Mouse (Mus musculus) midbrain, postnatal 0 days (tissue): ENCODE results near the gene Htra3. TPM values are rescaled to one million over a fixed set of nuclear protein-coding genes. Genes with fewer than 3 reads are reported as not detected.

ENCODE experiments used
- ATAC-seq: fragments of 200-750 bp; cut with Nextera tagmentation; 2 replicates; pipeline ENCODE4 v1.8.0; 2017; ENCODE audit warnings: moderate number of reproducible peaks, mild to moderate bottlenecking, moderate TSS enrichment, moderate library complexity; ENCODE audit not compliant: low FRiP score
- DNase-seq: peaks from one replicate; pipeline ENCODE4 v3.0.0-alpha.2; 2015; ENCODE audit warnings: low spot score
- H3K27ac ChIP-seq: fragments of 300-500 bp; sonication (generic); 2 replicates; pipeline ENCODE4 v1.5.1; 2014; ENCODE audit warnings: low read depth, mild to moderate bottlenecking, low read length, mixed read lengths
- H3K27me3 ChIP-seq: fragments of 300-500 bp; sonication (generic); 2 replicates; pipeline ENCODE4 v1.6.1; 2014; ENCODE audit warnings: low read length, control low read depth, mixed read lengths; ENCODE audit not compliant: insufficient read depth
- H3K36me3 ChIP-seq: fragments of 300-500 bp; sonication (generic); 2 replicates; pipeline ENCODE4 v1.6.1; 2014; ENCODE audit warnings: low read length, control low read depth, mixed read lengths; ENCODE audit not compliant: insufficient read depth
- H3K4me1 ChIP-seq: fragments of 300-500 bp; sonication (generic); 2 replicates; pipeline ENCODE4 v1.6.1; 2014; ENCODE audit warnings: mild to moderate bottlenecking, control low read depth, antibody characterized with exemption, low read length, mixed read lengths; ENCODE audit not compliant: insufficient read depth
- H3K4me2 ChIP-seq: fragments of 300-500 bp; sonication (generic); 2 replicates; pipeline ENCODE4 v1.6.1; 2014; ENCODE audit warnings: low read depth, mild to moderate bottlenecking, low read length, mixed read lengths; ENCODE audit not compliant: poor library complexity, severe bottlenecking
- H3K4me3 ChIP-seq: fragments of 300-500 bp; sonication (generic); 2 replicates; pipeline ENCODE4 v1.5.1; 2014; ENCODE audit warnings: low read depth, mild to moderate bottlenecking, low read length, moderate library complexity
- H3K9ac ChIP-seq: fragments of 300-500 bp; sonication (generic); replicated peaks from 2 replicates; pipeline ENCODE4 v1.6.1; 2014; ENCODE audit warnings: mild to moderate bottlenecking, low read length, moderate library complexity, mixed read lengths; ENCODE audit not compliant: poor library complexity, severe bottlenecking
- H3K9me3 ChIP-seq: fragments of 300-500 bp; sonication (generic); 2 replicates; pipeline ENCODE4 v1.6.1; 2016; ENCODE audit warnings: low read length, control low read depth
- CTCF ChIP-seq: IDR thresholded peaks from 2 replicates; pipeline ENCODE4 v1.5.1; 2016; ENCODE audit warnings: antibody characterized with exemption, mild to moderate bottlenecking
- WGBS: fragments of 180-500 bp; shearing (Covaris S2); extraction: QIAGEN DNeasy Blood & Tissue Kit; methylation state at CpG from one replicate; pipeline ENCODE4 v1.1.7; 2014; 5-methylcytosine and 5-hydroxymethylcytosine counted together
- polyA plus RNA-seq: library from polyadenylated mRNA; unstranded; fragments of >200 nt; fragmentation: Nextera tagmentation; extraction: Ambion mirVana; gene quantifications from 2 replicates; pipeline ENCODE4 v1.2.1, GENCODE M21; 2015
- total RNA-seq: library from RNA; depleted of rRNA; stranded (reverse); fragments of >200 nt; gene quantifications from 2 replicates; pipeline ENCODE4 v1.2.3, GENCODE M21; 2014

Htra3 gene
- total and polyA plus RNA-seq, 2 experiments from 2014 or later, result 19.9 to 20.9 TPM

DNA sequence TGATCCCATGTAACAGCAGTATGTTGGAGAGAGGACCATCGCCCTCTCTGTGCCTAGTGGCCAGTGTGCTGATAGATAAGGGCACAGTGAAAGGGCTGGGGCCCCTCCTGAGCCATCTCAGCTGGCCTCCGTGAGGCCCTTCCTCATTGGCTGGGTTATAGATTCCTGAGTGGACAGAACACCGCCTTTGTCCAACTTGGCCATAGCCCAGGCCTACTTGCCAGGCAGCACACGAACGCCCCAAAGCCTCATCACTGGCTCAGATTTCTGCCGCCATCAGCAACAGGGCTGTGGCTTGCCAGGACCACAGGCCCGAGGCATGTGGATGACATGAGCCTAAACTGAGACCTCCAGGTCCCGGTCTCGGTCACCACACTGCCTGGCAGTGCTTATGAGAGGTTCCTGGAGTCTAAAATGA, 8.1 kb downstream of the Htra3 start:
- no peaks in the 10 kb centered on the region for H3K27me3 ChIP-seq
- H3K9me3 ChIP-seq, result no peaks in the 10 kb centered on the region
- H3K36me3 ChIP-seq, result no peaks in the 10 kb centered on the region
- H3K4me3 ChIP-seq, result no peak overlapping the region
- no peak overlapping the region for H3K9ac ChIP-seq
- TF ChIP-seq CTCF, result no peak
- H3K4me1 ChIP-seq, result 0 out of 2 replicates have a peak, but pooled peaks cover 6% of the 10 kb centered on the region
- 56% methylated on average over 9 of the region's 9 CpGs for WGBS
- H3K4me2 ChIP-seq, result no peak overlapping the region
- peak; percentile 78 for ATAC-seq
- DNase-seq, result peak; percentile 83
- peak overlapping the region; percentile 32; the same call in 1 of the 2 replicates for H3K27ac ChIP-seq

DNA sequence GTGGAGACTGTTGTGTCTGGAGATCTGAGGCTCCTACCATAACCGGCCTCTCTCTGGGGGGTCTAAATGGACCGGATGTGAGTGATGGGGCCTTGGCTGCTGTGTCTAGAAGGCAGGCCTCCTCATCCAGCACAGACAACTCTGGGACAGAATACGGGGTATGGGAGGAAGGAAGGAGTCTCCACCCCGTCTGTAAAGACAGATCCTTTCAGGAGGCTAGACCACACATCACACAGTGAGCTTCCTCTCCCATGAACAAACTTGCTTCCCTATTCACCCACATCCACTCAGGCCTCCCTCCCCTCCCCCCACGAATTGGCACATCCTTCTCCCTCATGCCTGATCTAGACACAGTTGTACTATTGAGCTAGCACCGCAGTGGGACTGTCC, 9.2 kb downstream of the Htra3 start:
- no peak overlapping the region for H3K9ac ChIP-seq
- no peak overlapping the region for H3K27ac ChIP-seq
- DNase-seq (no peak), ATAC-seq (peak; percentile 6; the same call in 1 of the 2 replicates)
- TF ChIP-seq CTCF, result no peak
- no peaks in the 10 kb centered on the region for H3K9me3 ChIP-seq
- H3K36me3 ChIP-seq, result no peaks in the 10 kb centered on the region
- no peaks in the 10 kb centered on the region for H3K27me3 ChIP-seq
- 57% methylated on average over 6 of the region's 6 CpGs for WGBS
- no peak overlapping the region for H3K4me2 ChIP-seq
- no peak overlapping the region for H3K4me3 ChIP-seq
- 0 out of 2 replicates have a peak, but pooled peaks cover 6% of the 10 kb centered on the region for H3K4me1 ChIP-seq

DNA sequence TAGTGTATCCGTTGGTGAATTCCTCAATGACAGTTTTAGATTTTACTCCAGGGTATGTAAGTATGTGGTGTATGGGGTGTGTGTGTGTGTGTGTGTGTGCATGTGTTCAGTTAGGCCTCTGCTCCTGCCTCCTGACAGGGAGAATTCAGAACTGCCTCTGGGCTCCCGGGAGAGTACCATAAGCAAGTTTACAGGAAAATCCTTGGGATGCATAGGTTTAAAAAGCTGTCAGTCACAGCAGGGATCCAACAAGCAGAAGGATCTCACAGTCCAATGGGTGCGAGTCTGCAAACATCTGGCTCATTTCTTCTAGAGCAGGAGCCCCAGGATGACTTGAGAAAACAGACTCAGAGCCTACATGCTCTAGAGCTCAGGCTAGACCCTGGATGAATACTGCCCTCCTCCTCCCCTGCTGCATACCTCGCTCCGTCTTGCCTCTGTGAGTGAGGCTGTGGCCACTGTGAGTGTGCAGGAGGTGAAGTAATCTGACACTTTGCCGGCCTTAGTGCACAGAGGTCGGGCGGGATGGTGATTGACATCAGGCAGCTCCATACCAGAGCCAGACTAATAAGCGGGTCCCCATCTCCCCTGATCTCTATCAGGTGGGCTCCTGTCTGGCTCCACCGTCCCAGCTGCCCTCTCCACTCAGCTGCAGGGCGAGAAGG, 9.7 kb downstream of the Htra3 start:
- Histone ChIP-seq H3K4me3 (no peak overlapping the region), H3K4me2 (no peak overlapping the region), H3K9ac (no peak overlapping the region), H3K4me1 (0 out of 2 replicates have a peak, but pooled peaks cover 6% of the 10 kb centered on the region), H3K36me3 (no peaks in the 10 kb centered on the region), H3K27me3 (no peaks in the 10 kb centered on the region), H3K9me3 (no peaks in the 10 kb centered on the region), H3K27ac (no peak overlapping the region)
- DNase-seq (peak; percentile 46), ATAC-seq (no peak)
- no peak for TF ChIP-seq CTCF
- 33% methylated on average over 11 of the region's 11 CpGs for WGBS

DNA sequence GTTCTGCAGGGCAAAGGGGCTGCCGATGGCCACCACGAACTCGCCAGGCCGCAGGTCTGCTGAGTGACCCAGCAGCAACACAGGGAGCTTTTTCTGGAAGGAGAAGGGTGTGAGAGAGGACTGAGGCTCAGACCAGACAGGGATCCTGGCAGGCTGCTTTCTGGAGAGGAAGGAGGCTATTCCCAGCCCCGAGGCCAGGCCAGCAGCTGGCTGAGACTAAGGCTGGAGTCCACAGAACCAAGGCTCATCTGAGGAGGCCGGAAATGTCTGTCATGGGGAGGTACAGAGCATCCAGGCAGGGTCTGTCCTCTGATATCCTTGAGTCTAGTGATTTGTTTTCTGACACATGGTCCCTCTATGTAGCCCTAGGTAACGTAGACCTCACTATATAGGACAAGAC, 13.4 kb downstream of the Htra3 start:
- no peak for ATAC-seq

DNA sequence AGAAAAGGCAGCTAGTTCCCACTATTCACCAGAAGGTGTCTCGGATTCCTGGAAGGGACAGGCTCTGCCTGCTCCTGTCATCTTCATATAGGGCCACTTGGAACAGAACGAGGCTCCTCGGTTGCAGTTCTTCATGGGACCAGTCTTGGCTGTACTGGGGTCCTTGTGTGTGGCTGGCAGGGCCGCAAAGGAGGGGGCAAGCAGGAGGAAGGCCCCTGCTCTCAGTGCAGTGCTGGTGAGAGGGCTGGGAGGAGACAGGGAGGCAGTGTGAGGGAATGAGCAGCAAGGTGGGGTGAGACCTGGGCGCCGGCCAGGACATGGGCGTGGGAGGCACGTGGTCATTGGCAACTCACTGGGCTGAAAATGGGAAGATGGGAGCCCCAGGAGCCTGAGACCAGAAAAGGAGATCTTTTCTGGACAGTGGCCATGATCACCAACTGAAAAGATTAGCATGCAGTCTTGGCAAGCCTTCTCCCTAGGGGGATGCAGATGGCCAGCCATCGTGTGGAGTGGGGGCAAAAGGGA, 17.5 kb downstream of the Htra3 start:
- H3K4me3 ChIP-seq, result no peak overlapping the region
- no peaks in the 10 kb centered on the region for H3K4me1 ChIP-seq
- 79% methylated on average over 9 of the region's 9 CpGs for WGBS
- no peak for TF ChIP-seq CTCF
- no peaks in the 10 kb centered on the region for H3K9me3 ChIP-seq
- no peak for ATAC-seq
- DNase-seq, result no peak
- H3K4me2 ChIP-seq, result no peak overlapping the region
- no peak overlapping the region for H3K27ac ChIP-seq
- H3K27me3 ChIP-seq, result no peaks in the 10 kb centered on the region
- no peaks in the 10 kb centered on the region for H3K36me3 ChIP-seq
- no peak overlapping the region for H3K9ac ChIP-seq

More for the DNA sequence above, 13.4 kb downstream of the Htra3 start:
- no peak for TF ChIP-seq CTCF
- WGBS, result 84% methylated on average over 7 of the region's 7 CpGs
- H3K9me3 ChIP-seq, result no peaks in the 10 kb centered on the region
- H3K27me3 ChIP-seq, result no peaks in the 10 kb centered on the region
- no peak overlapping the region for H3K27ac ChIP-seq
- no peak overlapping the region for H3K9ac ChIP-seq
- no peak for DNase-seq
- 0 out of 2 replicates have a peak, but pooled peaks cover 6% of the 10 kb centered on the region for H3K4me1 ChIP-seq
- H3K4me2 ChIP-seq, result no peak overlapping the region
- H3K36me3 ChIP-seq, result no peaks in the 10 kb centered on the region
- no peak overlapping the region for H3K4me3 ChIP-seq

DNA sequence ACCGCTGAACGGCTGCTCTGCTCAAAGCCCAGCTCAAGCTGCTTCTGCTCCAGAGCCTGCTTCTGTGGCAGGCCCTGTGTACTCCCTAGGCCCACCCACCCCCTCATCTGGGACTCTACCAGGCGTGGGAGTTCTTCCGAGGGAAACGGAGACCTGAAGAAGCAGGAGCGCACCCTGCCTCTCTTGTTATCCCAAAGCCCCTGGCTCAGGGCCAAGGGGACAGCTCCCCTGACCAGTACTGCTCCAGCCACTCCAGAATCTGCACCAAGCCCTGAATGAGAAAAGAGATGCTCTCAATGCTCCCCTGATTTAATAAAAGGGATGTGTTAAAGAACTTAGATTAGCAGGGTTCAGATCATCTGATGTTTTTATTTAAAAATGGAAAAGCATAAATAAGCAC, 18.4 kb downstream of the Htra3 start:
- no peak for TF ChIP-seq CTCF
- DNase-seq (no peak), ATAC-seq (no peak)
- no peaks in the 10 kb centered on the region for H3K27me3 ChIP-seq
- 81% methylated on average over 6 of the region's 6 CpGs for WGBS
- H3K4me1 ChIP-seq, result no peaks in the 10 kb centered on the region
- no peak overlapping the region for H3K27ac ChIP-seq
- H3K4me2 ChIP-seq, result no peak overlapping the region
- H3K4me3 ChIP-seq, result no peak overlapping the region
- H3K9me3 ChIP-seq, result no peaks in the 10 kb centered on the region
- H3K9ac ChIP-seq, result no peak overlapping the region
- H3K36me3 ChIP-seq, result no peaks in the 10 kb centered on the region
